Mouse (Mus musculus) liver, adult (tissue): ENCODE results near the gene Gng13.

ENCODE experiments used
- GATA4 ChIP-seq: IDR thresholded peaks from 2 replicates; pipeline ENCODE4 v1.6.1; 2014; ENCODE audit warnings: mild to moderate bottlenecking, low read length; ENCODE audit not compliant: insufficient replicate concordance

The Gng13 gene

GRCm38 (mm10) chr17:25721476-25721875, 4.5 kb downstream of the Gng13 start:
- TF ChIP-seq GATA4: no peak

- no peak for TF ChIP-seq GATA4
These were observed 6.5 kb downstream of the Gng13 start for GRCm38 (mm10) chr17:25723470-25723869.

- TF ChIP-seq GATA4: no peak
These were observed 6.9 kb downstream of the Gng13 start for GRCm38 (mm10) chr17:25723919-25724318.

- TF ChIP-seq GATA4: no peak
These were observed 8.3 kb downstream of the Gng13 start for GRCm38 (mm10) chr17:25725264-25725663.

DNA sequence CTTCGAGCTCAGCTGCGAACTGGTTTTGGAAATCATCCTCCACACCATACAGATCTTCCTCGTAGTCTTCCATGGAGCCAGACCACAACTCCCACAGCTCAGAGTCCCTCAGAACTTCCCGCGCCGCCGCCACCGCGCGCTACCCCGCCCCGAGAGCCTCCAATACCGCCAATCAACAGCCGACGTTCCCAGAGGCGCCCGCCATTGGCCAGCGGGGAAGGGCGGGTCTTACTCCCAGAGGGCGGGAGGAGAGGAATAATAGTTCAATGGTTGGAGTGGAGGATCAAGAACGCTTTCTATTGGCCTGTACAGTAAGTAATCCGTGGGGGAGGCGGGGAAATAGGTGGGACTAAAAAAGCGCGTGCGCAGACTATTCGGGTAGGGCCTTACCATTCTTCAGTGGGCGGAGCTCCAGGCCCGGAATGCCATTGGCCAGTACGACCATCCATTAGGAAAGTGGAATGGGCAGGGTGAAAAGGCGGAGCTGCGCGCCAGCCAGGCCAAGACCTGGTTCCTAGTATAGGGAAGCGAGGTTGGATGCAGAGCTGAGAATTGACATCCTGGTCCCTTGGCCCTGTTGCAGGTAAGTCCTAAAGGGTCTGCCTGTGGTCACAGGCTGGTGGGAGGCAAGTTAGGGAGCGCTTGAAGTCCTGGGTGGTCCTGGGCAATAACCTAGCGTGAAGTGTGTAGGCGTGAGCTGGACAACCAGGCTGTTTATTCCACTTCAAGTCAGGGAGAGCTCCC, 10.5 kb downstream of the Gng13 start, which contains the start of the genes Chtf18 and Rpusd1:
Gene Chtf18, minus strand, starts transcription at position 155 of the 744 bp plus-strand sequence.
Gene Rpusd1, plus strand, starts transcription at position 406 of the 744 bp plus-strand sequence.
- no peak for TF ChIP-seq GATA4

GRCm38 (mm10) chr17:25728009-25728270, 11.0 kb downstream of the Gng13 start:
- no peak for TF ChIP-seq GATA4

GRCm38 (mm10) chr17:25732082-25732481, 15.1 kb downstream of the Gng13 start:
- TF ChIP-seq GATA4: no peak

DNA sequence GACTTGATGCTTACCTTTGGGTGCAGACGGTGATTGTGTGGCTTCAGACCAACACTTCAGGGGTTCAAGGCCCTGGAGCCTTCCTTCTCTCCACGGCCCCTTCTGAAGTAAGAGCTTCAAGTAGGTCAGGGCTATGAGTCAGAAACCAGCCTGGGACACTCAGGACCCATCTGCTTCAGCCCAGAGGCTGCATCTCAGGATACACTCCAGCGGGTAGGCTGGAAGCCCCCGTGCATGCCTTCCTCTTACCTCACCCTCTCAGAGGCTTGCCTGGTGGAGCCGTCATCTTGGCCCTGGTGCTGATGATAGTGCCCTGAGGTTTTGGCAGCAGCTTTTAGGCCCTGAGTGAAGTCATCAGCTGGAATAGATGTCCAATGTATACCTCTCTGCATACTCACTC, 18.3 kb downstream of the Gng13 start:
- no peak for TF ChIP-seq GATA4

- no peak for TF ChIP-seq GATA4
These were observed 18.8 kb downstream of the Gng13 start, which contains the start of gene Mslnl for GRCm38 (mm10) chr17:25735745-25736144. TSS of gene Mslnl (plus strand) at chr17:25736042.

DNA sequence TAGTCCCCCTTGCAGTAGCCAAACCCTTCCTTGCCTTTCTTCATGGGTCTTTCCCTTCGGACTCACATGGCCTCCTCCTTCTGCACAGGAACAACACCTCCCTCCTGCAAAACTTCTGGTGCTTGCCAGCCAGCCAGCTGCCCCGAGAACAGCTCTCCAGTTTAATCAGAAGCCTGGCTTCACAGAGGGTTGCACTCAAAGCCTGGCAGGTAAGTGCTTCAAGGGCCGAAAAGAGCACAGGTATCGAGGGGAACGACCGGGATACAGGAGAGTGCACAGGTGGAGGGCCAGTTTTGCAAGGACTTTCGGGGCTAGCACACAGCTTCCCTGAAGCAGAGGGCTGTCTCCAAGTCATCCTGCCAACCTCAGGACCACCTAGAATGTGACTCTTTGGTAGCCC, 21.9 kb downstream of the Gng13 start:
- no peak for TF ChIP-seq GATA4

- TF ChIP-seq GATA4: no peak
These were observed 26.9 kb downstream of the Gng13 start for GRCm38 (mm10) chr17:25743831-25744230.

- TF ChIP-seq GATA4: no peak
These were observed 27.3 kb downstream of the Gng13 start for GRCm38 (mm10) chr17:25744311-25744710.

GRCm38 (mm10) chr17:25748238-25748637, 31.3 kb downstream of the Gng13 start:
- no peak for TF ChIP-seq GATA4

DNA sequence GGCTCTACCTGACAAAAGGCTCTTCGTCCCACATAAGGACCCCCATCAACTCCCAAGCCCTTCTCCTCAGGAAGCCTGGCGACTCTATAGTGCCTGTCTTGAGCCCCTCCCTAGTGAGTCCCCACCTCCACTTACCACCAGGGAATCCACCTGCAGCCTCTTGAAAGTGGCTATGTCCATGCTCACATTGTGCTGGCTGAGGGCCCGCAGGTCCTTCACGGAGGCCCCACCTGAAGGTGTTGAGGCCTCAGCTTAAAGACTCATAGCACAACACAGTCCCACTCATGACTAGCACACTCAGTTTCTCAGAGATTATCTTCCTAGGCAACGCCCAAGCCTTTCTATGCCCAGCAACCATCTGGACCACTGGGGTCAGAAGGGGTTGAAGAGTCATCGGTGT, 32.3 kb downstream of the Gng13 start:
- no peak for TF ChIP-seq GATA4

DNA sequence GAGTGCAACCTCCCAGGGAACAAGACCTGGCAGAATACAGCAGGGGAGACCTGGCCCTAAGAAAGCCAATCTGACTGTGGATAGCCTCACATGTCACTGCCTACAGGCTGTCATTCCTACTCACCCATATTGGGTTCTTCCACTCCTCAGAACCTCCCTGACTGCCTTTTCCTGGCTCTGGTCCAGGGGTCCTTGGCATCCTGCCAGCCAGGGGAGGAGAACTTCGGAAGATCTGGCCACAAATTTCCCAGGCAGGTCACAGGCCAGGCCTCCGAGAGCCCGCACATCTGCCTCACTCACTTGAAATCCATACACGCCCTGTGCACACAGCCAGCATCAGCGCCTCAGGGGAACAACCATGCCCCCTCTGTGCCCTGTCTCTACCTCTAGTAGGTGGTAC, 34.5 kb downstream of the Gng13 start:
- no peak for TF ChIP-seq GATA4

DNA sequence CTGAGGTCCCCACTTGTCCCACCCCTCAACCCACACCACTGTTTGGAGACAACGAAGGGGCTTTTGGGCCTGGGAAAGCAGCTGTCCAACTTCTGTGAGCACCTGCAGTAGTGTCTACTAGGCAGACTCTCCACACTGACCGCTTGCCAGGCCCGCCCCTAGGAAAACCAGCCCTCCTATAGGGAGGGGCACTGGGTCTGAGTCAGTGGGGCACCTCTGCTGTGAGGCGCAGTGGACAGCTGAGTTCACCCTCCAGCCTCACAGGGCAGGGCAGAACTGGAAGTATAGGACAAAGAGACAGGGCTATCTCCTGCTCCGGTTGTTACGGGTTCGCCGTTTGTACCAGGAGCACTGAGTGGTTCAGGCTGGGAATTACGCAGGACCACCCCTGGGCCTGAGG, 37.3 kb downstream of the Gng13 start, which contains the start of gene Msln:
Gene Msln, minus strand, starts transcription at position 138 of the 400 bp plus-strand sequence.
- no peak for TF ChIP-seq GATA4

- no peak for TF ChIP-seq GATA4
These were observed 38.1 kb downstream of the Gng13 start for GRCm38 (mm10) chr17:25755086-25755485.
